Mouse (Mus musculus) activated CD4-positive, CD25-positive, alpha-beta regulatory T cell, adult 9 weeks (primary cell): ENCODE results near the gene Ubqlnl. TPM values are rescaled to one million over a fixed set of nuclear protein-coding genes. Genes with fewer than 3 reads are reported as not detected.

ENCODE experiments used
- polyA plus RNA-seq: library from polyadenylated mRNA; unstranded; fragments of 100-300 nt; shearing (Covaris generic); gene quantifications from one replicate; pipeline ENCODE4 v1.2.1, GENCODE M21; 2017

The Ubqlnl gene
- polyA plus RNA-seq = not detected

DNA sequence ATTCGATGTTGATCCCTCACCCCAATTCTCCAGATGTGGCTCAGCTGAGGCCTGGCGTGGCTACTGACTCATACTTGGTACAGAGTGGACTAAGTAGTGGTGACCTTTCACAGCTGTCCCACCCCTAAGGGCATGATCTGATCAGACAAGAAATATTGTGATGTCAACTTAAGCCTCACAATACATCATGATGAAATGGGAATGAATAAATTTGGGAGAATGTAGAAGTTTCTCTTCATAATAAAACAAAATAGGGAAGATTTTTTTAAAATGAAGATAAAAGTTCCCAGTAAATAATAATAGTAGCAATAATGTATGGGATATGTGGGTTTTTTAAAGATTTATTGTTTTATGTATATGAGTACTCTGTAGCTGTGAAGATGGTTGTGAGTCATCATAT lies at the start of gene Ubqlnl:
Gene Ubqlnl, minus strand, starts transcription at position 101 of the 400 bp plus-strand sequence.

DNA sequence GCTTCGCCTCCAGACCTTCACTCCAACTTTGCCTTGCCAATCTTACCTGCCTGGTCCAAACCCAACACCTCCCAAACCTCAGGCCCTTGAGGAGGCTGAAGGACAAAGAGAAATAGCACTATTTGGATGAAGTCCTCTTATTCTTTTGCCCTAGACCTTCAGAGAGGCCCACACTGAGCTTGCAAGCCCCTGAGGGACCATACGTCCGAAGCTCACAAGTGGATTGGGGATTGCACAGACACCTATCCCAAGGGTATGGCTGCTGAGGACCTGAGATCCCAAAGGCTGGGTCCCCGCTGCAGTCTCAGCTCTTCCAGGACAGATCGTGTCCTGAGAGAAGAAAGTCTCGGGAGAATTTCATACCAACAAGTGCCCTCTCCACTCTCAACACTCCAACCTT lies 45.5 kb upstream of the Ubqlnl start, which contains the start of gene Olfr649:
Gene Olfr649, minus strand, starts transcription at position 101 of the 400 bp plus-strand sequence.

DNA sequence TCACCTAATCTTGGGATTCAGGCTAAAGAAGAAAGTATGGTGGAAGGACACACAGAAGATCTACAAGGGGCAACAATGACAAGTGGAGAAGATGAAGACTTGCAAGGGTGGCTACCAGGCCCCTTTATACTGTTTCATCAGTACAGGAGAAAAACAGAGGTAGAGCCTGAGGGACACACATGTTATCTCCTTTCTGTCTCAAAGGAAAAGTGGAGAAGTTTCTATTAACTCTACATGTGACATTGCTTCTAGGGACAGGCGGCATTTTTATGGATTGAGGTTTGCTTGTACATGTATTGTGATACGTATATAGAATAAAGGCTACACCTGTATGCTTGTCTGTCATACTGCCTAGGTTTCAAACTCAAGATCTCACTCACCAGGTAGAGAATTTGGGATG lies 32.9 kb upstream of the Ubqlnl start, which contains the start of gene Olfr648:
Gene Olfr648, minus strand, starts transcription at position 101 of the 400 bp plus-strand sequence.

DNA sequence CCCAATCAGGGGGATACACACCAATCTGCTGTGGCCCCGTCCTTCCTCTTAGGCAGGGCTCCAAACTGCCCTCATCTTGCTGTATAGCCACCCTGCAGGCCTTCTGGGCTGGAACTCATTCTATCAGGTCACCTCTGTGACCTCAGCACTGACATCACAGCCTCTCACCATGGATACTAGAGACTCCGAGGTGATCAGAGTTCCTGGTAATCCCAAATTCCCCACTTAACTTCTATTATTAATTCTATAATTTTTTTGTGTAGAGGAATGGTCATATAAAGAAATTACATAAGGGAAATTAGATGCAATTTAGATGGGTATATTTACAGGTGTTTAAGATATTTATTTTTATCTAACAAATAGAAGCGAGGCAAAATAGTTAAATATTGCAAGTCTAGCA lies 7.2 kb downstream of the Ubqlnl start, which contains the start of gene Ubqln3:
Gene Ubqln3, minus strand, starts transcription at position 101 of the 400 bp plus-strand sequence.

DNA sequence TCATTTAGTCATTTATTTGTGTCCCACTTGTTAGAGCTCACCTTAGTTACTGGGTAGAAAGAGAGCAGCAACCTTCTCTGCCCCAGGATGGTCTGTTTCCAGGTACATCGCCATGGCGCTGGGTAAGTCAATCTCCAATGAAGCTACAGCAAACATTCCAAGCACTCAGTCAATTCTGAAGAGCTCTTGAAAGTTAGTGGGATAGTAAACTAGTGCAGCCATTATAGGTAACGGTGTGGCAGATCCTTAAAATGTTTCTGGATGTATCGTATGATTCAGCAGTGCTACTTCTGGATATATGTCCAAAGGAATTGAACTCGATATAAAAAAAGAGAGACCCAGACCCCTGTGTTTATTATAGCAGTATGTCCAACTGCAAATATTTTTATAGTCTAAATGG lies 13.1 kb downstream of the Ubqlnl start, which contains the start of gene Olfr643:
Gene Olfr643, minus strand, starts transcription at position 101 of the 400 bp plus-strand sequence.

DNA sequence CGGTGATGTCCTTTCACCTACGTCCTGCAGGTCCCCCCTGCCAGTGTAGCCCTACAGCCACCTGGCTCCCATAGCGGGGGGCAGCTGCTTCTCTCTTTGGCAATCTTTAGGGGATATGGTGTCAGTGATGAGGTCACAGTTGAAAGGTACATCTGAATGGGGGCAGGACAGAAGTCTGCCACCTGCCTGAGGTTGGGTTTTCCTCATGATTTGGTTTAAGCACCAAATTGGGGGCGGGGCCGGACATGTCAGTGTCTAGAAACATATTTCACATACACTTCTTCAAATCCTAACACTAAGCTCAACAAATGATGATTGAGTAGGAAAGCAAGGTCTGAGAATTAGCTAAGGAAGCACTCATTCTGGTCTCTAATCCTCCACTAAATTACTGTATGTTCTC lies 20.6 kb downstream of the Ubqlnl start, which contains the start of gene Ubqln5:
Gene Ubqln5, minus strand, starts transcription at position 101 of the 400 bp plus-strand sequence.

DNA sequence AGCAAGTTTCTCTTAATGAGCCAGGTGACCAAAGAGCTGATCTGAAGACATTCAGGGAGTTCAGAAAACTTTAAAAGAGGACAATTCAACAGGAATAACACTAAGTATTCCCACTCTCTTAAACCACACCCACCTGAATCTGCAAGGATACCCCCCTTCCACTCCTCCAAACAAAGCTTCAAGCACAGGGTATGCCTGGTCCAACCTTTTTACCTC lies 45.7 kb downstream of the Ubqlnl start, which contains the start of gene Olfr646:
Gene Olfr646, plus strand, starts transcription at position 117 of the 216 bp plus-strand sequence.

Other genes starting within 250 kb of the Ubqlnl start
- gene Olfr65, start 247.1 kb downstream of the Ubqlnl start, polyA plus RNA-seq = not detected
- gene Olfr631, start 221.7 kb downstream of the Ubqlnl start, polyA plus RNA-seq = not detected
- not detected for gene Olfr632, start 216.2 kb downstream of the Ubqlnl start, polyA plus RNA-seq
- not detected for gene Olfr633, start 206.1 kb downstream of the Ubqlnl start, polyA plus RNA-seq
- gene Olfr635, start 179.4 kb downstream of the Ubqlnl start, polyA plus RNA-seq = 0.04 TPM
- not detected for gene Olfr638, start 151.8 kb downstream of the Ubqlnl start, polyA plus RNA-seq
- not detected for gene Olfr639, start 133.3 kb downstream of the Ubqlnl start, polyA plus RNA-seq
- gene Olfr640, start 125.0 kb downstream of the Ubqlnl start, polyA plus RNA-seq = not detected
- gene Olfr641, start 115.1 kb downstream of the Ubqlnl start, polyA plus RNA-seq = not detected
- not detected for gene Olfr642, start 97.9 kb downstream of the Ubqlnl start, polyA plus RNA-seq
- gene 4930516K23Rik, start 89.1 kb downstream of the Ubqlnl start, polyA plus RNA-seq = not detected
- not detected for gene Olfr644, start 78.7 kb downstream of the Ubqlnl start, polyA plus RNA-seq
- gene Olfr645, start 65.1 kb downstream of the Ubqlnl start, polyA plus RNA-seq = not detected
- not detected for gene Olfr646, start 45.7 kb downstream of the Ubqlnl start, polyA plus RNA-seq
- gene Ubqln5, start 20.7 kb downstream of the Ubqlnl start, polyA plus RNA-seq = not detected
- gene Olfr643, start 13.2 kb downstream of the Ubqlnl start, polyA plus RNA-seq = not detected
- gene Ubqln3, start 7.3 kb downstream of the Ubqlnl start, polyA plus RNA-seq = not detected
- gene Olfm5, start 14.3 kb upstream of the Ubqlnl start, polyA plus RNA-seq = not detected
- not detected for gene Olfr648, start 32.8 kb upstream of the Ubqlnl start, polyA plus RNA-seq
- gene Olfr649, start 45.4 kb upstream of the Ubqlnl start, polyA plus RNA-seq = not detected
- 2.1 TPM for gene Trim6, start 68.2 kb upstream of the Ubqlnl start, polyA plus RNA-seq
- 64.7 TPM for gene Trim34a, start 93.9 kb upstream of the Ubqlnl start, polyA plus RNA-seq
- gene Trim5, start 137.5 kb upstream of the Ubqlnl start, polyA plus RNA-seq = 34.7 TPM
- gene Trim12a, start 164.9 kb upstream of the Ubqlnl start, polyA plus RNA-seq = 143 TPM
- gene Trim34b, start 178.9 kb upstream of the Ubqlnl start, polyA plus RNA-seq = 1.1 TPM
- gene Trim12c, start 202.8 kb upstream of the Ubqlnl start, polyA plus RNA-seq = 27.4 TPM
- gene Trim30b, start 219.3 kb upstream of the Ubqlnl start, polyA plus RNA-seq = 1.3 TPM